Mouse (Mus musculus) midbrain, embryonic 10.5 days (tissue): ENCODE measurements around the gene Dync1li2. TPM values are rescaled to one million over a fixed set of nuclear protein-coding genes. Genes with fewer than 3 reads are reported as not detected.

Experiments
- DNase-seq: peaks from one replicate; pipeline ENCODE4 v3.0.0-alpha.2; 2017; ENCODE audit warnings: low spot score
- H3K27ac ChIP-seq: fragments of 300-500 bp; sonication (generic); replicated peaks from 2 replicates; pipeline ENCODE4 v1.5.1; 2016; ENCODE audit warnings: mild to moderate bottlenecking
- H3K27me3 ChIP-seq: fragments of 300-500 bp; sonication (generic); 2 replicates; pipeline ENCODE4 v1.6.1; 2016; ENCODE audit warnings: low read depth, mild to moderate bottlenecking; ENCODE audit not compliant: poor library complexity, severe bottlenecking
- H3K36me3 ChIP-seq: fragments of 300-500 bp; sonication (generic); 2 replicates; pipeline ENCODE4 v1.6.1; 2016; ENCODE audit warnings: mild to moderate bottlenecking, moderate library complexity
- H3K4me1 ChIP-seq: fragments of 300-500 bp; sonication (generic); 2 replicates; pipeline ENCODE4 v1.6.1; 2016
- H3K4me3 ChIP-seq: fragments of 300-500 bp; sonication (generic); 2 replicates; pipeline ENCODE4 v1.5.1; 2016; ENCODE audit warnings: mild to moderate bottlenecking, moderate library complexity
- H3K9me3 ChIP-seq: fragments of 300-500 bp; sonication (generic); replicated peaks from 2 replicates; pipeline ENCODE4 v1.6.1; 2016; ENCODE audit warnings: mild to moderate bottlenecking
- WGBS: fragments of 180-500 bp; shearing (Covaris S2); methylation state at CpG from one replicate; pipeline ENCODE4 v1.1.7; 2016; 5-methylcytosine and 5-hydroxymethylcytosine counted together
- polyA plus RNA-seq: library from polyadenylated mRNA; unstranded; fragments of >200 nt; fragmentation: Nextera tagmentation; extraction: Ambion mirVana; gene quantifications from 2 replicates; pipeline ENCODE4 v1.2.1, GENCODE M21; 2016

Gene Dync1li2
- polyA plus RNA-seq, 1 experiment from 2014 or later, result 80.1 TPM

DNA sequence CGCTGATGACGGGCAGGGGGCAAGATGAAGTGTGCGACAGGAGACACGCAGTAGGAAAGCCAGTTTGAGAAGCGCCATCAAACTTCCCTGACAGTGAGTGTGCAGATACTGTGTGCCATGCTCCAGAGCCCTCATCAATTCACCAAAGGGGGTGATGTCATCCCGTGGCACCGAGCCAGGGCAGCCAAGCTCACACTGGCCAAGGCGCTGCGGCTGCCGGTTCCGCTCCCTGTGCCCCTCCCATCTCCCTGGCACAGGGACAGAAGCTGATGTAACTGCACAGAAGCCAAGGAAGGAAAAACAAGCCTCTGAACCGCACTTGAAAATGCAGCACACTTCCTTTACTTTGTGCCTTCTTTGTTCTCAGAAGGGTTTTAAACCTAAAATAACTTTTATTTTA is 6.8 kb downstream of the Dync1li2 start:
- DNase-seq, result peak; percentile 10
- peaks cover 99% of the 10 kb centered on the region for H3K36me3 ChIP-seq
- H3K9me3 ChIP-seq, result no peaks in the 10 kb centered on the region
- no peak overlapping the region for H3K4me3 ChIP-seq
- 95% methylated on average over 12 of the region's 12 CpGs for WGBS
- no peaks in the 10 kb centered on the region for H3K27me3 ChIP-seq
- no peak overlapping the region for H3K27ac ChIP-seq
- peaks cover 6% of the 10 kb centered on the region for H3K4me1 ChIP-seq

DNA sequence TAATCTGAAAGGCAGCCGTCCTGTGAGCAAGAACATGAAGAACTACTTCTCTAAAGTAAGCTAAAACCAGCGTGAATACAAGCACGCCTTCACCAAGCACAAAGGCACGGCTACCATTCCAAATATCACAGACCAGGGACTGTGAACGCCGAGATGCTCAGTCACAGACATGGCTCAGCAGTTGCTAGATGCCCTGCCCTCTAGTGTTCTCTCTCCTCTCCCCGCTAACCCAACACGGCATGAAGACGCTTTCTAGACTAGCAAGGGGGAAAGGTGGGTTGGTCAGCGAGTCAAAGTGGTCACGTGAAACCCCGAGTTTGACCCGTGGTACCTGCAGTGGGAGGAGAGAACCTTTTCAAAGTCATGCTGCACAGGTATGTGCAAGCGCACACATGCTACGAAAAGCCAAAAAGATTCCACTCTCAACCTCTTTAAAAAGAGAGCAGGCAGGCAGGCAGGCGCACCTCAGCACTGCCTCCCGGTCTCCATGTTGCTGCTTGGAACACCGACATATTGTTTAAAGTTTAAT is 8.0 kb downstream of the Dync1li2 start:
- Histone ChIP-seq H3K4me3 (no peak overlapping the region), H3K27ac (no peak overlapping the region), H3K27me3 (no peaks in the 10 kb centered on the region), H3K36me3 (peaks cover 100% of the 10 kb centered on the region), H3K4me1 (no peaks in the 10 kb centered on the region), H3K9me3 (no peaks in the 10 kb centered on the region)
- WGBS, result 90% methylated on average over 18 of the region's 18 CpGs
- peak; percentile 8 for DNase-seq

DNA sequence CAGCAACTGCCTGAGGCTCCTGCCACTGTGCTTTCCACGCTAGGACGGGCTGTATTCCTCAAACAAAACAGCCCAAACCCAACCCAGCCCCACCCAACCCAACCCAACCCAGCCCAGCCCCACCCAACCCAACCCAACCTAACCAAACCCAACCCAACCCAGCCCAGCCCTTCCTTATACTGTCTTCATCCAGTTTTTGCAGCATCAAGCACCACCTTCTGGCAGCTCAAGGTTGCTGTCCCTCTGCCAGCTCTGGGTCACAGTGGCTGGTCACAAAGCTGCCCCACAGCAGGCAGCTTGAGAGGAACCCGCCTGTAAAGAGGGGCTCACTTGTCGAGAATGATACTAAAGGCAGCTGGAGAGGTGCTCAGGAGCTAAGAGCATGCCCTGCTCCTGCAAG is 8.6 kb downstream of the Dync1li2 start:
- H3K27me3 ChIP-seq, result no peaks in the 10 kb centered on the region
- DNase-seq, result peak; percentile 0
- no peaks in the 10 kb centered on the region for H3K4me1 ChIP-seq
- H3K9me3 ChIP-seq, result no peaks in the 10 kb centered on the region
- WGBS, result 90% methylated on average over 4 of the region's 4 CpGs
- H3K4me3 ChIP-seq, result no peak overlapping the region
- H3K36me3 ChIP-seq, result peaks cover 100% of the 10 kb centered on the region
- H3K27ac ChIP-seq, result no peak overlapping the region

DNA sequence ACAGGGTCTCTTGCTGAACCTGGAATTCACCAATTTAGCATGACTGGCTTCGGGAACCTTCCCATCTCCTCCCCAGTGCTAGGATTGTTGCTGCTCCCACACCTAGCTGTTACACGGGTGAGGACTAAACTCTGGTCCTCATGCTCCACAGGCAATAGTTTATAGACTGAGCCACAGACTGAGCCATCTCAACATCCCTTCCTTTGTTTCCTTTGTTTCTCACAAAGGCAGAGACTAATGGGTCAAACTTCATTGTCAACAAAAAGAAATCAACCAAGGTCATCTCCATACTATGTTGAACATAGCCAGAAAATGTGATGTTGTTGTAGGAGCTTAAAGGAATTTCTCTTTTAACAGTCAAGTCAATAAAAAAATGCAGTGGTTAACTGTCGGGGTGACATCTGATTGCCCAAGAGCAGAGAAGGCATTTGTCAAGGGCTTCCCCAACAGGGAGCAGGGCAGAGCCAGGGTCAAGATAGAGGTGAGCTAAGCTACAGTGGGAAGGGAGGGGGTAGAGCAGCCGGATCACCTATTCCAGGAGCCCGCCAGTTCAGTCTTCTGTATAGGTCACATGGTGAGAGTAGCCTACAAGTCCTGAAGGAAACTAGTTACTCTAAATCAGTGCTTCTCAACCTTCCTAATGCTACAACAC is 9.5 kb downstream of the Dync1li2 start:
- Histone ChIP-seq H3K27me3 (no peaks in the 10 kb centered on the region), H3K36me3 (peaks cover 100% of the 10 kb centered on the region), H3K9me3 (no peaks in the 10 kb centered on the region), H3K4me3 (no peak overlapping the region), H3K27ac (no peak overlapping the region), H3K4me1 (no peaks in the 10 kb centered on the region)
- DNase-seq, result no peak
- 95% methylated on average over 5 of the region's 5 CpGs for WGBS

DNA sequence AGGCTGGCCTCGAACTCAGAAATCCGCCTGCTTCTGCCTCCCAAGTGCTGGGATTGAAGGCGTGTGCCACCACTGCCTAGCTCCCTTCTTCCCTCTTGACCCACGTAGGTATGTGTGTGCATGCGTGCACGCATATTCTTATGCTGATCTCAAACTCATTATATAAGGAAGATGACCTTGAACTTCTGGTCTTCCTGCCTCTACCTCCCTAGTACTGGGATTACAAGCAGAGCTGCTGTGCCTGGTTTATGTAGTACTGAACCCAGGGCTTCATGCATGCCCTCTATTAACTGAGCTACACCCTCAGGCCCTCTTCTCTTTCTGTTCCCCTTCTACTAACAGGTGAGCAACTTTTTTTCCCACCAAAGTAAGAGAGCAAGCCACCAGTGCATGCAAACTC is 10.2 kb downstream of the Dync1li2 start:
- no peak for DNase-seq
- Histone ChIP-seq H3K27me3 (no peaks in the 10 kb centered on the region), H3K4me1 (no peaks in the 10 kb centered on the region), H3K4me3 (no peak overlapping the region), H3K9me3 (no peaks in the 10 kb centered on the region), H3K27ac (no peak overlapping the region), H3K36me3 (peaks cover 100% of the 10 kb centered on the region)
- 94% methylated on average over 6 of the region's 6 CpGs for WGBS

DNA sequence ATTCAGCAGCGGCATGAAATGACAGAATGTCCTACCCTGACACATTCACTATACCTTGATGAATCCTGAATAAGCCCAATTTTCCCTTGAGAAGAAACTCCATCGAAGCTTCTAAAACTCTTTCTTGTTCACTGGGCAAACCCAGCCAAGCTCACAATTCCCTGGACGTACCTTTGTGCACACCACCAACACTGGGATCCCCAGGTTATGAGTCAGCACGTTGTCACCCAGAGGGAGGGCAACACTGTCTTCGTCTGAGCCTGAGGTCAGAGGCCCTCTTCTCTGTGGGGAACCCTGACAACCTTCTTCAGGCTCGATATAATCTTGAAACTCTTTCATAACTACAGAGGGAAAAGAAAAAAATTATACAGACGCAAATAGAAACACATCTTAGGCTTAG is 12.6 kb downstream of the Dync1li2 start:
- H3K9me3 ChIP-seq, result no peaks in the 10 kb centered on the region
- DNase-seq, result no peak
- H3K36me3 ChIP-seq, result peaks cover 100% of the 10 kb centered on the region
- no peak overlapping the region for H3K4me3 ChIP-seq
- H3K27me3 ChIP-seq, result no peaks in the 10 kb centered on the region
- WGBS, result 91% methylated on average over 7 of the region's 7 CpGs
- no peak overlapping the region for H3K27ac ChIP-seq
- no peaks in the 10 kb centered on the region for H3K4me1 ChIP-seq

DNA sequence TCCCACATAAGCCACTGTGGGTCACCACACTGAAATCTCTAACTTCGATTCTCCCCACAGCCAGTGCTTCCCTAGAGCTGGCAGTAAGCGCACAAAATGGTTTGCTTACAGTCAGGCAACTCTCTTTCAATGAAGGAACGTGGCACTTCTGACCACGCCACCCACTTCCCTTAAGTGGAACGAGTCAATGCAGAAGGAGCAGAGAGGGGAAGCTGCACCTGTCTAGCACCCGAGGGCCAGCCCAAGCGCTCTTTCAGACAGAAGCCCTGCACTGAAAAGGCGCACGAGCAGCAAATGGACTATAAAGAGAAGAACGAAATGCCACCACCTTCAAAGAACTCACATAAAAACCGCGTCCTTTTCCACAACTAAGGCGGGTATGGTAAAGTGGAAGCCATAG is 15.1 kb downstream of the Dync1li2 start:
- Histone ChIP-seq H3K27ac (no peak overlapping the region), H3K27me3 (no peaks in the 10 kb centered on the region), H3K4me1 (no peaks in the 10 kb centered on the region), H3K36me3 (peaks cover 100% of the 10 kb centered on the region), H3K9me3 (no peaks in the 10 kb centered on the region), H3K4me3 (no peak overlapping the region)
- DNase-seq, result no peak
- 95% methylated on average over 13 of the region's 13 CpGs for WGBS

DNA sequence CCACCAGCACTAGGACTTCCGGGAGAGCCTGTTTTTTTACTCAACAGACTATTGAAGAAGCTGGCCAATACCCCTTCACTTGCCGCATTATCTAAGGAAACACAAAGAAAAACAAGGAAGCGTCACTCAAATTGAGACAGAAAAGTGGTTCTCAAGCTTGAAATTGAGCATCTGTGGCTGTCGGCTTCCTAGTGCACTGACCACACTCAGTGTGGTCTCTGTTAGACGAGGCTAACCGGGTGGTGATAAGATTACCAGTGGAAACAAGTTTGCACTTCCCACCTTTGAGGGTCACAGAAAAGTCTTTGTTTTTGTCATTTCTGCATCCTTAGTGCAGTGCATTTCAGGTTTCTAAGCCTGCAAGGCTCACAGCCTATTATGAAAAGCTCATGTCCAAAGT is 20.5 kb downstream of the Dync1li2 start:
- DNase-seq, result no peak
- H3K36me3 ChIP-seq, result peaks cover 100% of the 10 kb centered on the region
- H3K4me3 ChIP-seq, result no peak overlapping the region
- H3K9me3 ChIP-seq, result no peaks in the 10 kb centered on the region
- H3K27ac ChIP-seq, result no peak overlapping the region
- 89% methylated on average over 6 of the region's 6 CpGs for WGBS
- no peaks in the 10 kb centered on the region for H3K4me1 ChIP-seq
- no peaks in the 10 kb centered on the region for H3K27me3 ChIP-seq

DNA sequence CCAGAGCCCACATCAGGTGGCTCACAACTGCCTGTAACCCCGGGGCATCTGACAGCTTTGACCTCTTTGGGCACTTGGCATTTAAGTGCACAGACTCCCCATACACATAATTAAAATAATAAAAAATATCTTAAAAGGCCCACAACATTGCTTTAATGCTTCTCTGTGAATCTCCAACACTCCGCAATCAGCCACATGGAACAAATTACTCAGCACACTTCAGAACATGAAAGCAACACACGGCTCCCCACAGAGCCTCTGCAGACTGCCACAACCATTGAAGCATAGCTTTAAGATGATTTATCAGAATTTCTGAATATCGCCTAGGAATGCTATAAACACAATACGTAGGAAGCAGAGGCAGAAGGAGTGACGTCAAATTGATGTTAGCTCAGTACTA is 26.8 kb downstream of the Dync1li2 start:
- no peak overlapping the region for H3K4me3 ChIP-seq
- H3K36me3 ChIP-seq, result peaks cover 49% of the 10 kb centered on the region
- H3K9me3 ChIP-seq, result no peaks in the 10 kb centered on the region
- DNase-seq, result no peak
- peaks cover 2% of the 10 kb centered on the region; the same call in 1 of the 2 replicates for H3K4me1 ChIP-seq
- H3K27me3 ChIP-seq, result no peaks in the 10 kb centered on the region
- no peak overlapping the region for H3K27ac ChIP-seq
- 92% methylated on average over 6 of the region's 6 CpGs for WGBS

DNA sequence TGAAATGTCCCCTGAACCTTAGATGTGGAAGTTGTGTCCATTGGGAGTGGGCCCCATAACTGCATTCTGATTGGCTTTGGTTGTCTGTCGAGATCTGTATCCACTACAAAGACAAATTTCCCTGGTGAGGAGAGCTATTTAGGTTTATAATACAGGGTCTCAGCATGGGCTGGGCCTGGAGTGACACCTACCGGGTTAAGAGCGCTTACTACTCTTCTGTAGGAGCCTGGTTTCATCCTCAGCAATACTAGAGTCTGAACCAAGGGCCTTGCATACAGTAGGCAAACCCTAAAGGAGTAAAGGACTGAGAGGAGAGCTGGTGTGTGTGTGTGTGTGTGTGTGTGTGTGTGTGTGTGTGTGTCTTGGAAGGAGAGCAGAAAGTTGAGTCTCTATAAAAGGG is 28.6 kb downstream of the Dync1li2 start:
- WGBS, result 69% methylated on average over 3 of the region's 3 CpGs
- Histone ChIP-seq H3K36me3 (peaks cover 31% of the 10 kb centered on the region), H3K4me3 (no peak overlapping the region), H3K4me1 (peaks cover 7% of the 10 kb centered on the region; the same call in 1 of the 2 replicates), H3K9me3 (no peaks in the 10 kb centered on the region), H3K27me3 (no peaks in the 10 kb centered on the region), H3K27ac (no peak overlapping the region)
- DNase-seq, result no peak

DNA sequence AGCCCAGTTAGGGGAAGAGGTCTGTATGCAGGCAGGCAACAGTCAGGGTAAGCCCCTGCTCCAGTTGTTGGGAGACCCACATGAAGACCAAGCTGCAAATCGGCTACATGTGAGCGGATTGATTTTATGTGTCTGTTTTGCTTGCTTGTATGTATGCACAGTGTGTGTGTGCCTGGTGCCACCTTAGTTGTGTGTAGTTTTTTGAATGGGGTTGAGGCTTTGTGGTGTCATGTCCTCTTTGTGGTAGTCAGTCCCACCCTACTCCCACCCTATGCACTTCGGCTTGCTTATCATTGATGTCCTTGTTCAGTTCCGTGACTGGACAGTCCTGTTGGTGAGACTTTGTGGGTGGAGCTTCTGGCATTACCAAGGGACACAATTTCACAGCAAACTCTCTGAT is 29.1 kb downstream of the Dync1li2 start:
- DNase-seq, result no peak
- no peaks in the 10 kb centered on the region for H3K27me3 ChIP-seq
- no peak overlapping the region for H3K4me3 ChIP-seq
- peaks cover 27% of the 10 kb centered on the region for H3K36me3 ChIP-seq
- WGBS, result 83% methylated on average over 4 of the region's 4 CpGs
- H3K9me3 ChIP-seq, result no peaks in the 10 kb centered on the region
- H3K27ac ChIP-seq, result 0 out of 2 replicates have a peak overlapping the region, but pooled peaks have one; percentile 23
- H3K4me1 ChIP-seq, result peaks cover 7% of the 10 kb centered on the region; the same call in 1 of the 2 replicates

DNA sequence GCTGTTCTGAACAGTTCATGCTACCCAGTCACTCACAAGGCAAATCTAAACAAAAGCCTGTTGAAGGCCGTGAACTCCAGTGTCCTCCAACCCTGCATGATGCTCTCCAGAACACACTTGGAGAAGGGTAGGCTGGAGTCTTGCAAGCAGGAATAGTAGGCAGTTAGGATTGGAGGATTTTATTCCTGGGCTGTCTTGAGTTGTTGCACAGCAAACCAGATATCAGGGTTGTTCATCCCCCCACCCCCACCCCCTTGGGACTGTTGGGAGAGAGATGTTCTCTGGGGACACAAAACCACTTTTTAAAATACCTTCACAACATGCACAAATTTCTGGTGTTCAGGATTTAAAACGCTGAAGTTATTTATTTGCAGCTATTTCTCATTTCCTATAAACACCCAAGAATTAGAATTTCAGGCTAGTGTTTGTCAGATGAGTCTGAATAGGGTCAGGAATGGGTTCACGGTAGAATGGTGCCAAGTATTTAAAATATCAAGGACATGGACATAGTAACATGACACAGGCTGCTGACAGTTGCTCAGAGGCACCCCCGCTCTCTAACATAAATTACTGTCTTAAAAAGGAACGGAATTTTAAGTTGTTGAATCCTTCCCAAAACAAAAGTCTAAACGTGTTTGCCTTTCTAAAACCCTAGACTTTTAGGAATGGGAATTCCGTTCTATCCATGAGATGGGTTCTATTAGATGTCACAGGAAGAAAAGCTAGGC is 29.9 kb downstream of the Dync1li2 start:
- WGBS, result 87% methylated on average over 7 of the region's 7 CpGs
- H3K27ac ChIP-seq, result no peak overlapping the region
- peaks cover 19% of the 10 kb centered on the region for H3K36me3 ChIP-seq
- H3K4me3 ChIP-seq, result no peak overlapping the region
- no peak for DNase-seq
- no peaks in the 10 kb centered on the region for H3K27me3 ChIP-seq
- no peaks in the 10 kb centered on the region for H3K9me3 ChIP-seq
- peaks cover 7% of the 10 kb centered on the region; the same call in 1 of the 2 replicates for H3K4me1 ChIP-seq

DNA sequence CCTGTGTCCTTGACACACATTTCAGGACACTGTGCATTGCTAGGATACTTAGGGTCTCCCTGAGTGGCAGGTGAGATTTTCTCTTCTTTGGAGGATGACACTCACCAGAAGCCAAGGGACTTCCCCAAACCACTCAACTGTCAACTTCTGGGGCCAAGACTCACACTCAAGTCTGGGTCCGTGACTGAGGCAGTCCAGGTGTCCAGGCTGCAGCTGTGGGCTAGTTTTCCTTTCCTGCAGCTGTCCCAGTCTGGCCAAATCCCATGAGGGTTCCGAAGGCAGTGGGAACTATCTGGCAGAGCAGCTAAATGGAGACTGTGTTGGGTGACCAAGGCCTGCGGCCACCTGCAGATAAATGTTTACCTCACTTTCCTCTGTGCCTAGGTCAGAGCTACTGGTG is 30.9 kb downstream of the Dync1li2 start:
- no peak for DNase-seq
- H3K9me3 ChIP-seq, result no peaks in the 10 kb centered on the region
- H3K27me3 ChIP-seq, result no peaks in the 10 kb centered on the region
- peaks cover 7% of the 10 kb centered on the region; the same call in 1 of the 2 replicates for H3K4me1 ChIP-seq
- 83% methylated on average over 3 of the region's 3 CpGs for WGBS
- H3K36me3 ChIP-seq, result peaks cover 9% of the 10 kb centered on the region
- H3K27ac ChIP-seq, result no peak overlapping the region
- H3K4me3 ChIP-seq, result no peak overlapping the region
